Mouse (Mus musculus) CD8-positive naive resting alpha-beta T cell, adult 2 months (primary cell): Measurements from ENCODE around the gene Vmn2r95.
"Not testable (repeated sequence)": the region's sequence is repeated elsewhere in the genome, so short reads cannot be mapped to it uniquely, and the experiment has no call there.

Source experiments
- DNase-seq, 2 experiments: peaks; one replicate each; pipeline ENCODE4 v3.0.0; 2022; ENCODE audit warnings: low read depth in 2 of 2, low spot score in 2 of 2

The Vmn2r95 gene

GRCm38 (mm10) chr17:18423778-18424177 lies at the start of gene Vmn2r95:
TSS of gene Vmn2r95 (plus strand) at chr17:18424078.
- no peak for DNase-seq

- DNase-seq, result no peak
Measured at GRCm38 (mm10) chr17:18455619-18456140, 31.8 kb downstream of the Vmn2r95 start.

- not testable (repeated sequence) for DNase-seq
Measured at GRCm38 (mm10) chr17:18458126-18458634, 34.3 kb downstream of the Vmn2r95 start.

- DNase-seq, result no peak
Measured at GRCm38 (mm10) chr17:18462695-18463094, 38.8 kb downstream of the Vmn2r95 start.

GRCm38 (mm10) chr17:18479885-18480284 lies 56.0 kb downstream of the Vmn2r95 start:
- DNase-seq, result no peak
